Mouse (Mus musculus): ENCODE measurements at regions not wholly inside any gene's neighbourhood (a gene's known extent, or its start where the extent isn't known, plus 50 kb on each side); places are given as distances from the start of the nearest gene placed in this dataset.
A peak's percentile ranks its signal among the peaks of the same experiment; 100 is the strongest.

DNA sequence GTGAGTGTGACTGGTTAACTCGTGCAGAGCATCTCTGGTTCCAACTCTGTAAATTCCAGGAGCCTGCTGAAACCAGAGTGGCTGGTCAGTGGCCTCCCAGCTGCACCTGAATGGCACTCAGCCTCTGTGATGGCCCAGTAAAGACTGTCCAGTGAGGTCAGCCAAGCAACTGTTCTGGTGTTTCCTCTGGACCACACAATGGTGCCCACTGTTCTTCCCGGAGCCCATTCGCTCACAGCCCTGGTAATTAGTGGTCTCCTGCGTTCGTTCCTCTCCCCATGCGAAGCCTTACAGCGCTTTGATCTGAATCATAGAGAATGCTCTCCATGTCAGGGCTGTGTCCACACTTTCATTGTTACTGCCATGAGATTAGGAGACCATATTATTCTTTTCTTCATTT is 75.5 kb downstream of the Enkur start:
- no peaks in the 10 kb centered on the region for H3K4me1 ChIP-seq (ENCODE audit: control insufficient read depth, insufficient read depth, low read length)
- H3K4me3 ChIP-seq (ENCODE audit: insufficient read depth, low read length): no peak overlapping the region
- H3K27ac ChIP-seq (ENCODE audit: insufficient read depth, low read depth, low read length): no peak overlapping the region
- TF ChIP-seq CTCF (IDR thresholded peaks at IDR 0.05; ENCODE audit: low read depth, low read length): no peak
- no peak for TF ChIP-seq POLR2A (IDR thresholded peaks at IDR 0.05; ENCODE audit: borderline replicate concordance, low read depth, low read length)

DNA sequence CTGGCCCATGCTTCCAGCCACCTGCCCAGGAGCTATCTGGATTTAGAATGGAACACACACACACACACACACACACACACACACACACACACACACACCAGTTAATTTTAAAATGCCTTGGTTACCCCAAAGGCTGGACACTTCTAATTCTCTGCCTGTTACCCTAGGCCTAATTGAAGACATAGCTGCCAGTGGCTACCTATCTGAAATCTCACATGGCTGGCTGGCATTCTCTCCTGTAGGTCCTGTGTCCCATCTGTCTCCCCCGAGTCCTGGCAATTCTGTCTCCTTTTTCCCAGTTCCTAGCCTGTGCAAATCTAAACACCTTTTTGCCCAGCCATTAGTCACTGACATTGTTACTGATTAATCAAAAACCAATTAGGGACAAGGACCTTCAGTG is 78.6 kb downstream of the Enkur start:
- TF ChIP-seq CTCF (IDR thresholded peaks at IDR 0.05; ENCODE audit: low read depth, low read length) (no peak), POLR2A (IDR thresholded peaks at IDR 0.05; ENCODE audit: borderline replicate concordance, low read depth, low read length) (no peak)
- H3K4me3 ChIP-seq (ENCODE audit: insufficient read depth, low read length): no peak overlapping the region
- no peak overlapping the region for H3K27ac ChIP-seq (ENCODE audit: insufficient read depth, low read depth, low read length)
- no peaks in the 10 kb centered on the region for H3K4me1 ChIP-seq (ENCODE audit: control insufficient read depth, insufficient read depth, low read length)

DNA sequence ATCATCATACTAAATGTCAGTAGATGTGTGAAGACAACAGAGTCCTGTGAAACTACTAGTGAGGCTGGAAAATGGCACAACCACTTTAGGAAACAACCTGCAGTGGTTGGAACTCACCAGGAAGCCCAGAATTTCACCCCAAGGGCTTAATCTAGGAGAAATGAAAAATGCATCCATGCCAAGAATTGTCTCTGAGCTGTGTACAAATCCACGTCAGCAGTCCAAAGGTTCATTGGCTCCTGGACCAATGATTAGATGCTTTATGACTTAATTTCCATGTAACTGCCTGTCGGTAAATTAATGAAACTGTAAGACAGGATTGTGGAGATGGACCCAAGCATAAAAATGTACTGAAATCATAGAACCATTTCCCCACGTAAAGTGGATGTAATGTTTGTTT is 82.7 kb downstream of the Enkur start:
- H3K4me3 ChIP-seq (ENCODE audit: insufficient read depth, low read length): no peak overlapping the region
- TF ChIP-seq CTCF (IDR thresholded peaks at IDR 0.05; ENCODE audit: low read depth, low read length): no peak
- no peak for TF ChIP-seq POLR2A (IDR thresholded peaks at IDR 0.05; ENCODE audit: borderline replicate concordance, low read depth, low read length)
- H3K4me1 ChIP-seq (ENCODE audit: control insufficient read depth, insufficient read depth, low read length): peaks cover 2% of the 10 kb centered on the region
- no peak overlapping the region for H3K27ac ChIP-seq (ENCODE audit: insufficient read depth, low read depth, low read length)

DNA sequence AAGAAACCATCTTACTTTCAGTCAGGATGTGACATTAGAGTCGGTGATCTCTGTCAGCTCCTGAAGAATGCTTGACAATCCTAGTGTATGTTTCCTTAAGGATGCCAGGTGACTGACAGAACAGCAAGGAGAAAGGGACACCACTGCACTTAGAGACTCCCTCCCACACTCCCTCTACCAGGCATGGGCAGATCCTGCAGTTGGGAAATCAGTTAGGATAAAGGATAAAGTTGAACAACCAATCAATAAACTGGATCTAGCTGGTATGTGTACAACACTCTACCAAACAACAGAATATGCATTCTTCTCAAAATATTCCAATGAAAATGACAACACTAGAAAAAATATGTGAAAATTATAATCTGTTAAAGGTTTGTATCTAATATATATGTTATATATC is 83.5 kb downstream of the Enkur start:
- no peak overlapping the region for H3K4me3 ChIP-seq (ENCODE audit: insufficient read depth, low read length)
- TF ChIP-seq CTCF (IDR thresholded peaks at IDR 0.05; ENCODE audit: low read depth, low read length): no peak
- TF ChIP-seq POLR2A (IDR thresholded peaks at IDR 0.05; ENCODE audit: borderline replicate concordance, low read depth, low read length): no peak
- H3K27ac ChIP-seq (ENCODE audit: insufficient read depth, low read depth, low read length): no peak overlapping the region
- peaks cover 6% of the 10 kb centered on the region for H3K4me1 ChIP-seq (ENCODE audit: control insufficient read depth, insufficient read depth, low read length)

DNA sequence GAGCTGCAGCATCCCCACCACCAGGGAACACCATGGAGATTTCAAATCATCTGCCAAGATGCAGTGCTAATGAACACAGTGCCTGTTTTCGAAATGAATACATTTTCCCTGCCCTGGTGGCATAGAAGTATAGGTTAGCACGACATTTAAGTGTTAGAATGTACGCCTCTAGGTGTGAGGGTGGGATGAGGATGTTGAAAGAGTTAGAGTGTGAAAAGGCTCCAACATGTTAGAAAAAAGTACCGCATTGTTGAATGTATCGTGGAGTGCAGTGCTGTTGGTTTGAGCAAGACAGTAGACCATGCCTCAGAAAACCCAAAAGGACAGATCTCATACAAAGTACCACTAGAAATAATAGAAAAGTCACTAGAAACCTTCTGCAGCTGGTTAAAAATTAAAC is 88.3 kb downstream of the Enkur start:
- Histone ChIP-seq H3K27ac (ENCODE audit: insufficient read depth, low read depth, low read length) (peak overlapping the region; percentile 5; the same call in 1 of the 2 replicates), H3K4me3 (ENCODE audit: insufficient read depth, low read length) (no peak overlapping the region), H3K4me1 (ENCODE audit: control insufficient read depth, insufficient read depth, low read length) (peaks cover 13% of the 10 kb centered on the region)
- no peak for TF ChIP-seq CTCF (IDR thresholded peaks at IDR 0.05; ENCODE audit: low read depth, low read length)
- no peak for TF ChIP-seq POLR2A (IDR thresholded peaks at IDR 0.05; ENCODE audit: borderline replicate concordance, low read depth, low read length)

DNA sequence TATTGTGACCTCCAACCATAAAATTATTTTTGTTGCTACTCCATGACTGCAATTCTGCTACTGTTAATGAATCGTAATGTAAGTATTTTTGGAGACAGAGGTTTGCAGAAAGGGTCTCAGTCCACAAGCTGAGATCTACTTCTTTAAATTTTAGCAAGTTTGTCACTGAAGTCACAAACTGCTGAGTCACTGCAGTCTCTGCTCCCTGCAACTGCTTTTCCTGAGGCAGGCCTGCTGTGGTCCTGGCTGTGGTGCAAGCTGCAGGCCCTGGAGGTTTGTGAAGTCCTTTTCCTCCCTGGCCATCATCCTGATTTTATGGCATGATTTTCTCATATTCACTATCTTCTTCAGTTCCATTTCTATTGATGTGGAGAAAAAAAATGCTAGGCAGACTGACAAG is 93.6 kb downstream of the Enkur start:
- H3K4me3 ChIP-seq (ENCODE audit: insufficient read depth, low read length): no peak overlapping the region
- TF ChIP-seq CTCF (IDR thresholded peaks at IDR 0.05; ENCODE audit: low read depth, low read length) (no peak), POLR2A (IDR thresholded peaks at IDR 0.05; ENCODE audit: borderline replicate concordance, low read depth, low read length) (no peak)
- peak overlapping the region; percentile 31; the same call in 1 of the 2 replicates for H3K27ac ChIP-seq (ENCODE audit: insufficient read depth, low read depth, low read length)
- H3K4me1 ChIP-seq (ENCODE audit: control insufficient read depth, insufficient read depth, low read length): peaks cover 16% of the 10 kb centered on the region

DNA sequence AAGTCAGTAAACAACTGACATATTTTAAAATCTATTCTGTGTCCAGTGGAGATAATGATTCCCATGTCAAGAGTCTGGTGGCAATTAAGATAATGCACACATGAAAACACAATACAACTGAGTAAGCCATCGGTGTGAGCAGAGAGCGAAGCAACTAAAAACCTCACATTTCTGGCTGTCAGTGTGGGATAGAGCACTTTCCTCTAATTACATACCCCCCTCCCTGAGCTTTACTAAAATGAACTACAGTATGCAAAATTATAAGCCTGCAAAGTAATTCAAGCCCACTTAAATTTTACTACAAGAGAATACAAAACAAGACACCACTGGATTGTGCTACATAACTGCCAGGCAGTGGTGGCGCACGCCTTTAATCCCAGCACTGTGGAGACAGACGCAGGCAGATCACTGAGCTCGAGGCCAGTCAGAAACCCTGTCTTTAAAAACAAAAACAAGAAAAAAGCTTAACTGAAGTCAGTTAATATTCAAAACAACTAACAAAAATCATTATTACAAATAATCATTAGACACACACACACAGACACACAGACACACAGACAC is 104.8 kb downstream of the Enkur start:
- H3K4me3 ChIP-seq (ENCODE audit: insufficient read depth, low read length): no peak overlapping the region
- H3K27ac ChIP-seq (ENCODE audit: insufficient read depth, low read depth, low read length): no peak overlapping the region
- TF ChIP-seq POLR2A (IDR thresholded peaks at IDR 0.05; ENCODE audit: borderline replicate concordance, low read depth, low read length): no peak
- TF ChIP-seq CTCF (IDR thresholded peaks at IDR 0.05; ENCODE audit: low read depth, low read length): no peak
- no peaks in the 10 kb centered on the region for H3K4me1 ChIP-seq (ENCODE audit: control insufficient read depth, insufficient read depth, low read length)

DNA sequence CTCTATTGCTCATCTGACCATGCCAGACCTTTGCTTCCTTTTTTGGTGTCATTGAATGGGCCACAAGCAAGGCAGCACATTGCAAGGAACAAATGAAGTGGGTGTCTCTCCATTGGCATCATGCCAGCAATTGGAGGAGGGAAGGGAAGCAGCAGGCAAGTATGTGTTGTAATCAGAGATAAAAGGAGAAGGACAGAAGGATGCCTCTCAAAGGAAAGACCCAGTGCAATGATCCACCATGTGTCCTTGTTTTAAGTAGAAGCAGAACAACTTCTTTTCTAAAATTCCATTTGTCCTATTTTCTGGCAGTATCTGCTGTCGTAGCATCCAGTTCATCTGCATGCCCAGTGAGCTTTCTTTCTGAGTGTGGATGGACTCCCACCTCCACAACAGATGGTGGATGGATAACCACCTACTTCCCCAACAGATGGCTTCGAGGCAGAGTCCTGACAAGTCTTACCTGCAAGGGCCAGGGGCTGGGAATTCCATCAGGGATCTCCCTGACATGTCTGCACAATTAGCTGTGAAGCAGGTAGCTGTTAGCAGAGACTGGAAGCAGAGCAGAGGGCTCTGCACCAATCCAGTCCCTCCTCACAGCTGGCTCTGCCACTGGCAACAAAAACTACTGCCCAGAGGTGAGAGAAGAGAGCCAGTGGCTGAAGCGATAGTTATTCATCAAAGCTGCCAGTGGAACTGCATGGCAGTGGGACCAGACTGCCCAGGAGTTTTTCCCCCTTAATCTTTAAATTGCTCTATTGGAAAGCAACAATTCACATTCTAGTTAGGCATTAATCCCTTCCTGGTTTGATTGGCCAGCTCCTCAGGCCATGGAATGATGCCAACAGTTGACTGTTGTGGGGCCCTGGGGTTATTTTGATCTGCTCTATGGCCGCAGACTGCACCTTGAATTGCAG is 113.8 kb downstream of the Enkur start:
- H3K4me3 ChIP-seq (ENCODE audit: insufficient read depth, low read length): no peak overlapping the region
- TF ChIP-seq CTCF (IDR thresholded peaks at IDR 0.05; ENCODE audit: low read depth, low read length) (no peak), POLR2A (IDR thresholded peaks at IDR 0.05; ENCODE audit: borderline replicate concordance, low read depth, low read length) (no peak)
- no peak overlapping the region for H3K27ac ChIP-seq (ENCODE audit: insufficient read depth, low read depth, low read length)
- H3K4me1 ChIP-seq (ENCODE audit: control insufficient read depth, insufficient read depth, low read length): peaks cover 13% of the 10 kb centered on the region

DNA sequence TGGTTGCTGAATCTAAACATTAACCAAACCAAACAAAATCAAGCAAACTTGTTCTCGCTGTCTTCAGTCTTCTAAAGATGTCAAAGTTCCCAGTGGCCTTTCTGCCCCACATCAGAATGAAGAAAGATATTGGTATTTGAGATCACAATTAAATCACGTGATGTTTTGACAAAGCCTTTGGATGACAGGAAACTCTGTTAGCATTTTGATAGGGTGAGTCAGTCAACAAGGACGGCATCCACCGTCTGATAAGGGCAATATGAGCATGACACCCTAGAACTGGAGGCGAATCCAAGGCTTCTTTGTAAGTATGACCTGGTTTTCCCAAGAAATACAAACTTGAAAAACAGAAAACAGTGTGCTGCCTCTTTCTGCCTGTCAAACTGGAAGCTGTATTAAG is 116.8 kb upstream of the Arhgap21 start:
- no peak overlapping the region for H3K27ac ChIP-seq (ENCODE audit: insufficient read depth, low read depth, low read length)
- peaks cover under 1% of the 10 kb centered on the region for H3K4me1 ChIP-seq (ENCODE audit: control insufficient read depth, insufficient read depth, low read length)
- H3K4me3 ChIP-seq (ENCODE audit: insufficient read depth, low read length): no peak overlapping the region
- no peak for TF ChIP-seq CTCF (IDR thresholded peaks at IDR 0.05; ENCODE audit: low read depth, low read length)
- no peak for TF ChIP-seq POLR2A (IDR thresholded peaks at IDR 0.05; ENCODE audit: borderline replicate concordance, low read depth, low read length)

DNA sequence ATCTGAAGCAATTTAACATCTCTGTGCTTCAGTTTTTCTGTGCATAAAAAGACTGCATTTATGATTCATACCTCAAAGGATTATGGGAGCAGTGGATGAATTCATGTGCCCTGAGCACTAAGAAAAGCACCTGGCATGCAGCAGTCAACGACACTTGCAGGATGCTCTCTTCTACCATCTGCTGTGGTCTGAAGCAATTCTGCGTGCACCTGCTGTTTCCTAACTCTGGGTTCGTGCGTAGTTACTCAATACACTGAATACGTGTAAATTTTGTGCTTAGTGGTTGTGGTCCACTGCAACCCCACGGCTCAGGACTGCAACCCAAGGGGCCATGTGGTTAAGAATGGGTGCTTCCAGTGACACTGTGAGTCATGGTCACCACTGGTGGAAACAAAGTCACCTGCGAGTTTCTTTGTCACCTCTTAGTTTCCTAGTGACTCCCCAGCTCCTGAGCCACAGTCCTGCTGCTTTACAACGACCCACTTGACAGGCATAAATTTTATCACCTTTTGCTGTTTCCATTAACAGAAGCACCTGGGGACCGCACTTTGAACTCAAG is 98.7 kb upstream of the Arhgap21 start:
- Histone ChIP-seq H3K27ac (ENCODE audit: insufficient read depth, low read depth, low read length) (no peak overlapping the region), H3K4me3 (ENCODE audit: insufficient read depth, low read length) (no peak overlapping the region), H3K4me1 (ENCODE audit: control insufficient read depth, insufficient read depth, low read length) (peaks cover 8% of the 10 kb centered on the region)
- TF ChIP-seq POLR2A (IDR thresholded peaks at IDR 0.05; ENCODE audit: borderline replicate concordance, low read depth, low read length) (no peak), CTCF (IDR thresholded peaks at IDR 0.05; ENCODE audit: low read depth, low read length) (no peak)

All from bone marrow macrophage, adult 2 months (primary cell).